Mouse (Mus musculus) adrenal gland, postnatal 4 days (tissue): ENCODE measurements at regions not wholly inside any gene's neighbourhood (a gene's known extent, or its start where the extent isn't known, plus 50 kb on each side); places are given as distances from the start of the nearest gene placed in this dataset.

Experiments used
- DNase-seq, 2 experiments: peaks; one replicate each; pipeline ENCODE4 v3.0.0; 2021 to 2022; ENCODE audit warnings: low spot score in 2 of 2, mixed read lengths in 2 of 2

DNA sequence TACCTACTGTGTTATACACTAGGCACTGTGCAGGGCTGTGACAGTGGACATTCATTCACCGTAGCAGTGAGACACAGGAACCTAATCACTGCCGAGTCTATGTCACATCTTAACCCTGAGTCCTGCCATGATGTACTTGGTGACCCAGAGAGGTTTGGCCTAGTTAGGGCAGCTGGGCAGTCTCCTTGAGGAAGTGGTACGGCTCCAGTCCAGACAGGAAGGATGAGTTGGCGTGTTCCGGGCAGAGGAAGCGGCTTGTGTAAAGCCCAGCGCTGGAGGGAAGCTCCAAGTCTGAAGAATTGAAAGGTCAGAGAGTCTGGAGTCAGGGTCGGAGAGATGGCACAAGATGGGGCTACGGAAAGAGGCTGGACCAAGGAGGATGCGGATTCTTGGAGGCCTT lies 99.4 kb upstream of the Smim15 start:
- DNase-seq, result no peak

GRCm38 (mm10) chr13:107942979-107943378 lies 101.3 kb upstream of the Smim15 start:
- DNase-seq, result no peak

DNA sequence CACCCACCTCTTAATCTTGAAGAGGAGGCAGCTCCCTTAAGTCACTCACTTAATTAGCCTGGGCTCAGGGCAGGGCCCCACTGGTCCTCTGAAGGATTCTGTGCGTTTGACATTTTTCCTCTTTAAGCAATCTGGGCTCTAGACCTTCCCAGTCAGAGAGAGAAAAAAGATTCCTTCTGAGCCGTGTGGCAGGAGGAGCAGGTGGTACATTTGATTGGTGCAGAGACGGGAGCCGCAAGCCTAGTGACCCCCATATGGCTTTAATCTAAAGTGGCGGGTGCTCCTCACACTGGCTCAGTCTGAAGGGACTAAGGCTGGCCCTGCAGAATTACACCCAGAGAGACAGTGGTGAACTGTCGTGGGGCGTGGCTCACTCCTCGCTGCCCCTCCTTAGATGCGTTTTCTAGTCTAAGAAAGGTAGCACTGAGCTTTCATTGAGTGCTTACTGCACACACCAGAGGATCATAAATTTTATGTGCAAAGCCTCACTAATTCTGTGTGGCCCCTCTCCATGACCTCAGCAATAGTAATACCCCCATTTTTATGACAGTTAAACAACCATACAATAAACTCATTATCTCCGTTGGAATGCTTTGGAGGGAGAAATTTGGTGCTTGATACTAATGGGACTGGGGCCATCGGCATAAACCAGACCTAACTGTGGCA lies 101.8 kb upstream of the Smim15 start:
- no peak for DNase-seq

DNA sequence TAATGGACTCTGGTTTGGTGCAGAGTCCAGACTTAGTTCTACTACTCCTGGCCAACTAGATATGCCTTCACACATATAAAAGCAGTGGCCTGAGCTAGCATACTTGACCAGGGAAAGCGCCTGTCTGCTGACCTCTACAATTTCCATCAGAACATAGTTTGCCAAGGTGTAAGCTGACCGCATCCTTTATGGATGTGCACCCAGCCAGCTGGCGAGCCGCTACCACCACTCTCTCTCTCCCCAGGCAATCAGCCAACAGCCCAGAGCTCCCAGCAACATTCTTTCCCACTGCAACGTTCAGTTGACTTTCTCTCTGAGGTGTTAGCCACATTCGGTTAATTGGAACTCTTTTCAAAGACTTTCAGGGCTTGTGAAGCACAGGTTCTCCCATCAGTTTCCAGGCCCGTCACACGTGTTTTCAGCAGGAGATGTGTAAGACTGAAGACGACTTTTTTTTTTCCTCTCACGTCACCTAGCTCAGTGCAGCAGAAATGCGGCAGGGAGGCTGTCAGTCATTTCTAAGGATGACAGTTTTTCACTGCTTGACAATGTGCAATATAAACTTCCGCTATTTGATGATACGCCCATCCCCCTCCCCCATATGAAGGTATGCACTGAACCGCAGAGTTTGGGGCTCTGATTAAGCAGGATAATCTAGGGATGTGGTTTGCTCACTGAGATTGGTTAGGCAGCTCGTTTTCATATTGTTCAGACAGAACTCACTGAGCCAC lies 104.2 kb upstream of the Smim15 start:
- DNase-seq, result no peak

GRCm38 (mm10) chr13:107935611-107936010 lies 108.6 kb upstream of the Smim15 start:
- DNase-seq, result no peak

DNA sequence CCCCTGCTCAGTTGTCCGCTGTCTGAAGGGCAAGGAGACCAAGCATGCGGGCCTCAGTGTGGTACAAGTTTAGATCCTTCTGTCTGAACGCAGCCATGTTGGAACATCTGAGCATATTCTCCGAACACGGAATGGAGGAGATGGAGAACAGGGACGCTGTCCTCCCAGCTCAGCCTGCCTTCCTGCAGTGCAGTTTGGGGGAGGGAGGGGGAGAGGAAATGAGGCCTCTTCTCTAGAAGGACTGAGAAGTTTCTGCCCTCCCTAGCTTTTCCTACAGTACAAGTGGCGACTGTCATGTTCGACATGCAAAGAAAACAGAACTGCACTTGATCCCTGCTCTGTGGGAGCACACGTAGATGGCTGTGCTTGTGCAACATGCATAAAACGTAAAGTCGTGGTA lies 109.6 kb upstream of the Smim15 start:
- DNase-seq, result no peak

GRCm38 (mm10) chr13:107933598-107934571 lies 110.4 kb upstream of the Smim15 start:
- no peak for DNase-seq

GRCm38 (mm10) chr13:107932423-107933032 lies 111.7 kb upstream of the Smim15 start:
- DNase-seq, result no peak

GRCm38 (mm10) chr13:107931216-107931615 lies 113.0 kb upstream of the Smim15 start:
- DNase-seq, result no peak

- no peak for DNase-seq
These were observed 116.6 kb upstream of the Smim15 start for GRCm38 (mm10) chr13:107927499-107928215.

DNA sequence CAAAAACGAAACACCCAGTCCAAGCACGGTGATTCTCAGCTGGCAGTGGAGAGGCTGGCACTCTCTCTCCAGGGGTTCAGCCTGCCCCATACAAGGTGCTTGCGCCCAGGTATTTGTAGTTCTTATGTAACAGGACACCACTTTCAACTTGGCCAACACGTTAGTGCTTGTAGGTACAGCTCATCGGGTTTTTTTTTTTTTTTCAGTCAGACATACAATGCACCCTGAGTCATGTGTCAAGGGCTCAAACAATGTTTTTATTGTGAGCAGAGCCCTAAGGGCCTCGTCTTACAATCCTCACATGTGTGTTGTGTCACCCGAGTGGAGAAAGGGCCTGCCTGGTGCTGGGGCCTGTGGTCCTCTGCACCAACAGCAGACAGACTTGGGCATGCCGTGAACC lies 118.8 kb upstream of the Smim15 start:
- DNase-seq, result no peak

DNA sequence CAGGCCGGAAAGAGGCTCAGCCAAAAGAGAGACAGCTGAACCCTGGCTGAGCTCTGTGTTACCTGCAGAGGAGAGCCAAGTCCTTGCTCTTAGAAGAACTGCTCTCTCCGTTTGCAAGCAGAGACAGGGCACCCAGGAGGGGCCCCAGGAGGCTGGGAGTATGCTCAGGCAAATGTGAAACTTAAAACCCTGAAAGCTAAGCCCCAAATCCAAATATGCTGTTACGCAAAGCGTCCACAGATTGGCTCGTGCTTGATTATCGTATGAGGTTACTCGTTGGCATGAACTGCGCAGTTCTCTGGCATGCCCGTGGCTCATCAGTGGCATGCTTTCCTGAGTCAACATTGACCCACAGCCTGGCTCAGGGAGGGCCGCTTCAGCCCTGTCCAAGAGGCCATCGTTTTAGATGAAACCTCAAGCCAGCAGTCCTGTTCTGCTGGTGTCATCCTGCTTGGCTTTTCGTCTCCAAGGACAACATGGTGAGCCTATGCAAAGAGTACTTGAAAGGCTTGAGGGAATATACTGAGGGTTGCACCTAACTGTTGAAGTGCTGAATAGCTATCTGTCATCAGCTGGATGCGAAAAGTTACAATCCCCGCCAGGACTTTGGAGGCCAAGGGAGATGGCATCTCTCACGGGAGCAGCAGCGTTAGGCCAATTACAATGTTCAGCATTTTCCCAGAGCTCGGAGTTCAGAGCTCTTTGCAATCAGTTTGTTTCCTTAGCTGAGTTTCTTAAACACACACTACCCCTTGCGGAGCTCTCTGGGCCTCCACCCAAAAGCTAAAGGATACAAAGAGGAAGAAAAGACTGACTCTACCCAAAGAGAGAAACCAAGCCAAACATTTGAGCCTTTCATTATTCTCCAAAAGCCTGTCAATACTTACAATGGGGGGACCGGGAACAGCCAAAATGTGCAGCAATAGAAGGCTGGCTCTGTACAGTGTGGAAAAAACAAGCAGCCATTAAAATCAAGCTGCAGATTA lies 120.8 kb upstream of the Smim15 start:
- DNase-seq, result no peak

DNA sequence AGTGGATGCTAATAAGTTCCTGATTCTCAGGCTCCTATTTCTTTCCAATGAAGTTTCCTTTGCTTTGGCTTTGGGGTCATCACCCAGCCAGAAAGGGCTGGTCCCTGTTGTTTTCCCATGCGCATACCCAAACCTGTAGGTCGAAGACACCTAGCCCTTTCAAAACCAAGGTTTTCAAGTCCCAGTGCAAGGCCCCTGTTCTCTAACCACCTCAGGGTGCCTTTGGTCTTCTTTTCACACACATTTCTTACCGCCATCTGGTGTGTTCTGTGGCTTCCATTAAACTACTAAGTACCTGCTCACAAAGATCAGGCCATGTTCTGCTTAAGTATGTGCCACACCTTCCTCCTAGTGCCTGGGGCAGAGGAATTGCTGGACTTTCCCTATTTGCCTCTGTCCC lies 124.8 kb upstream of the Smim15 start:
- no peak for DNase-seq

DNA sequence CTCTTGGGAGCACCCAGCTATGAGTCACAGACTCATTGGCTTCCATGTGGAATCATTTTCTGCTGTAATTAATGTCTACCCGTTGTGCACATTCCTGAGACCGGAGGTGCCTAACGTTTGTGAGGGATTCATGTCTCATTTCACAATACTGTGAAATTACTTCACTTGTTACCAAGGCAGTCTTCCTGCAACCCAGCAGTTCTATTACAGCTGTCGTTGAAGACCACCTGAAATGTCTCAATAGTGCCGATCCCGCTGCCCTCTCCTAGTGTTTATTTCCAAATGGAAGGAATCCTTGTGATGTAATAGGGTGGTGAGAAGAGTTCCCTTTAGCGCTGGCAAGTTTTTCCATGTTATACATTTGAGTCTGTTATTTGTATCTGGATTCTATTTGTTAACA lies 125.8 kb upstream of the Smim15 start:
- no peak for DNase-seq

GRCm38 (mm10) chr13:107918065-107918464 lies 126.2 kb upstream of the Smim15 start:
- DNase-seq, result no peak

DNA sequence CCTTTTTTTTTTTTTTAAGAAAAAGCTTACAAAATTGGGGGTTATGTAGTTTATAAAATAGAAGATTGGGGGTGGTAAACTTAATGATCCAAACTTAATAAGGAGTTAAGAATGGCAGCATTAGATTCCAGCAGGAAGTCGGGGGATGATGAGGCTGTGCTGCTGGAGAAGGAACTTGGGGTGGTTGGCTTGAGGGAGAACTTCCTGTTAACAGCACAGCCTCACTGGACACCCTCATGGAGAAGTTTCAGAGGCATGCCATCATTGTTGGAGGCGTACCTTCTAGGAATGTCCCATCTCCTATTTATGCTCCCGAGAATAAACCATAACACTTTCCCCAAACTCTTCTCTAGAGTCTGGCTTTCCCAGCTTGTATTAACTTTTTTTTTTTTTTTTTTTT lies 126.7 kb upstream of the Smim15 start:
- no peak for DNase-seq

DNA sequence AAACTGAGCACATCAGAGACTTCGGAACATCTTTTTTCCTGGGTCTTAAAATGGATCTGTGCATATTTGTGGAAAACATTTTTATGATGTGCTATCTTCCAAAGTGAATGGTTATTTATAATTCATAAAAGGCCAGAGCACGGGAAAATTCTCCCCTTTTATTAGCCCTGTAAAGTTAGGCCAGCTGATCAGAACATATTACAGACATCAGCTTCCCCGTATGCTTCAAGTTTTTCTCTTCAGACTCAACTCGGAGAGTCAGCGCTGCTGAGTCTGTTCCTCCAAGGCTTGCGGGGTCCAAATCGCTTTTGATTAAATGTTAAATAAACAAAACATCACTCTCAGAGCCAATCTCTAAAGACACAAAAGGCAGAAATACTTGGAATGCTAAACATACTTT lies 134.1 kb upstream of the Smim15 start:
- no peak for DNase-seq

DNA sequence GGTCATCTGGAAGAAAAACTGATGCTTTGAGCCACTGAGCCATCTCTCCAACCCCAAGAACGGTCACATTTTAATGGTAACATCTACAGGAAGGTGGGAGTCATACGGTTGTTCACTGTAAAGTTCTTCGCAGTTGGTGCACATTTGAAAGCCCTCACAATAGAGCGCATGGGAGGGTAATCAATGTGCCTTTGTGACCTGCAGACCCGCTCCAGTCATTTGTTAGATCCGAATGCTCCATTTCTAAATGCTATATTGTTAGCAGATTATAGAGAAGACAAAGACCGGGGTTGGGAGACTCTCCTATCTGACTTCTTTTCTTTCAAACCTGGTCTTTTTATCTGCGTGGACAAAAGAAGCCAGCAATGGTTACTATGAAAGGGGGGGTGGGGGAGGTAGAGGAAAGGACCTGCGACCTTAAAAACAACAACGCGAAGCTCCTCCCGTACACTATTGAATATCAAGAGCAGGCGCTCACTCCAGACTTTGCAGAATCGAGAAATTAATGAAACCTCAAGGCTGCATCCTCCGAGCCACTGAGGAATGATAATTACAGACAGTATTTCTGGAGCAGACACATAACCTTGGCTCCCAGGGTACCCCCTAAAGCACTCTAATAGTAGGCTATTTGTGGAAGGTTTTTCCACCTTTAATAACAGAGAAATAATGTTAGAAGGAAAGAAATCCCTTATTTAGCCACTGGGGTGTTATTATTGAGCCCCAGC lies 134.7 kb upstream of the Smim15 start:
- no peak for DNase-seq

DNA sequence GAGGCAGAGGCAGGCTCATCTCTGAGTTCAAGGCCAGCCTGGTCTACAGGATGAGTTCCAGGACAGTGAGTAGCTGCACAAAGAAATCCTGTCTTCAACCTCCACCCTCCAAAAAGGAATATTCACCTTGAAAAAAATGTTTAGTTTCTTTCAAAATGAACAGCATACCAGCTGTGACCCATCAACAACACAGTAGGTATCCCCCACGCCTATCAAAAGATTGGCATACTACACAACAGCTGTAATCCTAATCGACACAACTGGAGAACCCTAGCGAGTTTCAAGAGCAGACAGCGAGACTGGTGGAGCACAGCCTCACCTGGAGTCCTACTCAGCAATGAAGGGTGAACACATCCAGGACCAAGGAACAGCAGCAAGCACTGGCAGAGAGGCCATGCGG lies 136.3 kb upstream of the Smim15 start:
- no peak for DNase-seq
